8 mouse cellular contexts compared by ENCODE assay signal in genomic region chr2:30646833-30647232, GRCm38 (mm10). TPM values are rescaled to one million over a fixed set of nuclear protein-coding genes. Genes with fewer than 3 reads are reported as not detected.
A peak's percentile ranks its signal among the peaks of the same experiment; 100 is the strongest.
DNase-seq lines count a peak whose midpoint lies in the region; ATAC-seq lines count a peak whose summit lies in the region.

No protein-coding gene starts in this region.

- H3K27me3 ChIP-seq in hindbrain, embryonic 13.5 days: no peaks in the 10 kb centered on the region
- no peaks in the 10 kb centered on the region for H3K27me3 ChIP-seq in midbrain, embryonic 13.5 days

- peak overlapping the region; percentile 100 for H3K27ac ChIP-seq in hindbrain, embryonic 13.5 days
- peak overlapping the region; percentile 99 for H3K27ac ChIP-seq in midbrain, embryonic 13.5 days

- peak overlapping the region; percentile 43 for H3K4me2 ChIP-seq in hindbrain, embryonic 13.5 days
- peak overlapping the region; percentile 44 for H3K4me2 ChIP-seq in midbrain, embryonic 13.5 days (replicated peaks)

- peak; percentile 25 for DNase-seq in 416B (ENCODE audit: low read depth)
- peak; percentile 88 for DNase-seq in adrenal gland, postnatal 14 days
- DNase-seq in frontal cortex, postnatal 10 days (ENCODE audit: low spot score in 2 of 2): peak; percentile 69 to 76
- DNase-seq in layer of hippocampus, postnatal 14 days (ENCODE audit: low spot score in 2 of 2): peak; percentile 68 to 74
- peak; percentile 61 to 72 for DNase-seq in urinary bladder, postnatal 4 days (ENCODE audit: low spot score in 2 of 2)

- no peaks in the 10 kb centered on the region for H3K9me3 ChIP-seq in hindbrain, embryonic 13.5 days
- no peaks in the 10 kb centered on the region for H3K9me3 ChIP-seq in midbrain, embryonic 13.5 days

- no peaks in the 10 kb centered on the region for H3K36me3 ChIP-seq in hindbrain, embryonic 13.5 days
- H3K36me3 ChIP-seq in midbrain, embryonic 13.5 days: no peaks in the 10 kb centered on the region

- H3K9ac ChIP-seq in hindbrain, embryonic 13.5 days: peak overlapping the region; percentile 72
- H3K9ac ChIP-seq in midbrain, embryonic 13.5 days (replicated peaks): peak overlapping the region; percentile 57

- ATAC-seq in hindbrain, embryonic 13.5 days (ENCODE audit: low FRiP score): peak; percentile 65
- ATAC-seq in midbrain, embryonic 13.5 days: peak; percentile 77
- ATAC-seq in megakaryocyte, adult 5-6 weeks (ENCODE audit: poor library complexity, severe bottlenecking): no peak

- 10% methylated on average over 5 of the region's 5 CpGs for WGBS in hindbrain, embryonic 13.5 days
- 11% methylated on average over 5 of the region's 5 CpGs for WGBS in midbrain, embryonic 13.5 days

- H3K4me3 ChIP-seq in hindbrain, embryonic 13.5 days: no peak overlapping the region
- no peak overlapping the region for H3K4me3 ChIP-seq in midbrain, embryonic 13.5 days (replicated peaks)

- H3K4me1 ChIP-seq in hindbrain, embryonic 13.5 days (replicated peaks): peaks cover 81% of the 10 kb centered on the region
- peaks cover 75% of the 10 kb centered on the region for H3K4me1 ChIP-seq in midbrain, embryonic 13.5 days (replicated peaks)

RNA-seq across cellular contexts. Expression of gene Cstad, which starts 52.0 kb away (rescaled TPM):
- total RNA-seq in adrenal gland, postnatal 14 days (2021): 1.6 and 3.5 TPM in 2 replicates
- polyA plus RNA-seq in hindbrain, embryonic 13.5 days (2015; fragmentation: Nextera tagmentation; extraction: Ambion mirVana): 0.77 and 0.83 TPM in 2 replicates
- 1 to 10 TPM; 7.5 to 9.3 TPM for total RNA-seq in layer of hippocampus, postnatal 14 days (2021)
- 0.27 and 0.43 TPM in 2 replicates for polyA plus RNA-seq in midbrain, embryonic 13.5 days (2015; fragmentation: Nextera tagmentation; extraction: Ambion mirVana)
- 0.27 and 0.60 TPM in 2 replicates for total RNA-seq in megakaryocyte, adult 5-6 weeks (2015)
- not detected in 2 replicates for total RNA-seq in megakaryocyte, adult 5-6 weeks (2017)

Comparison
In these comparisons a context has a peak if more than half of its experiments do, and no peak if none do; other contexts are left out.
1. DNase-seq: peak in every context shown above with its lines; median percentile 88 in adrenal gland, postnatal 14 days; 72 in frontal cortex, postnatal 10 days; 71 in layer of hippocampus, postnatal 14 days; 66 in urinary bladder, postnatal 4 days; 25 in 416B.